Mouse (Mus musculus): ENCODE data around the gene Trank1. TPM values are rescaled to one million over a fixed set of nuclear protein-coding genes. Genes with fewer than 3 reads are reported as not detected.

Gene Trank1
- total and polyA plus RNA-seq, 3 experiments: 0.04 TPM; not detected in 2

DNA sequence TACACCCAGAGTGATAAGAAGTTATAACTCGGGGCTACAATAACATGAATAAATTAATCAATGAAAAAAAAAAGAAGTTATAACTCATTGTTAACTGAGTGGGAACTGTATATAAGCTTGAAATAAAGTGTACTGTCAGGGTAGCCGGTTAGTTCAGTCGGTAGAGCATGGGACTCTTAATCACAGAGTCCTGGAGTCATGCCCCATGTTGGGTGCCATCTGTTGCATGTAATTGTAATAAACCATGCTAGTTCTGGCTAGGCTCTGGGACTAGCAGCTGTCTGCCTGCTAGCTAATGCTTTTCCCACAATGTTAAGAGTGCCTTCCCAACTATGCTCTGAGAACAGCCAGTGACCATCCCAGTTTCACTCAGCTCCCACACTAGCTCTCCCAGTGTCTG, 60.5 kb downstream of the Trank1 start:
- Histone ChIP-seq H3K36me3 (ENCODE audit: control insufficient read depth, insufficient read depth, low read length) (no peaks in the 10 kb centered on the region), H3K4me1 (ENCODE audit: control insufficient read depth, insufficient read depth, low read length) (no peaks in the 10 kb centered on the region), H3K27me3 (ENCODE audit: control insufficient read depth, insufficient read depth, low read length) (no peaks in the 10 kb centered on the region), H3K9ac (ENCODE audit: low read depth, low read length) (no peak overlapping the region), H3K79me2 (replicated peaks; ENCODE audit: control insufficient read depth, insufficient read depth, low read length) (no peaks in the 10 kb centered on the region), H3K27ac (no peak overlapping the region), H3K4me3 (no peak overlapping the region)
- WGBS: 82% methylated on average over 3 of the region's 3 CpGs
- DNase-seq: no peak
- no peak for TF ChIP-seq POLR2A (IDR thresholded peaks at IDR 0.05; ENCODE audit: insufficient read depth, low read depth, low read length)
- intact Hi-C loops (cut with DNase I): no loop called here

DNA sequence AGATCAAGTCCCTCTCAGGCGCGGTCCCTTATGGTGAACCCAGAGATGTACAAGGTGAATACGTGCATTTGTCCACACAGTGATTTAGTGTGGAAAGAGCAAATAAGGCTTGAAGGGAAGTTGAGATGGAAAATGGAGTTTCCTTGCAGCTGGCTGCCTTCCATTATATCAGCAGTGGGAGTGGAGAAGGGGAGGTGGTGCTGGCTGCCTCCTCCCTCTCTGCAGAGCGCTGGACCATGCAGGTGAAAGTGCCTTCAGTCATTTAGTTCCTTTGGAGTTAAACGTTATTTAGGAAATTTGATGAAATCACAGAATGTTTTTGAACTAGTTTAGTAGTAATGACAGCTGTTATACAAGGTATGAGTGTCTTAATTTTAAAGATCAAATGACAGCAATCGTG, 66.3 kb downstream of the Trank1 start:
- WGBS: 71% methylated on average over 6 of the region's 6 CpGs
- no peaks in the 10 kb centered on the region for H3K27me3 ChIP-seq (ENCODE audit: control insufficient read depth, insufficient read depth, low read length)
- no peak overlapping the region for H3K27ac ChIP-seq
- H3K4me3 ChIP-seq: no peak overlapping the region
- no peaks in the 10 kb centered on the region for H3K4me1 ChIP-seq (ENCODE audit: control insufficient read depth, insufficient read depth, low read length)
- H3K79me2 ChIP-seq (replicated peaks; ENCODE audit: control insufficient read depth, insufficient read depth, low read length): no peaks in the 10 kb centered on the region
- intact Hi-C loops (cut with DNase I): no loop called here
- DNase-seq: no peak
- TF ChIP-seq CTCF (IDR thresholded peaks at IDR 0.05) (no peak), EP300 (IDR thresholded peaks at IDR 0.05; ENCODE audit: insufficient read depth, low read depth, low read length) (no peak), POLR2A (IDR thresholded peaks at IDR 0.05; ENCODE audit: insufficient read depth, low read depth, low read length) (no peak)
- no peaks in the 10 kb centered on the region for H3K36me3 ChIP-seq (ENCODE audit: control insufficient read depth, insufficient read depth, low read length)
- H3K9ac ChIP-seq (ENCODE audit: low read depth, low read length): no peak overlapping the region

GRCm38 (mm10) chr9:111381056-111382025, 69.8 kb downstream of the Trank1 start:
- DNase-seq: no peak
- WGBS: 78% methylated on average over 9 of the region's 9 CpGs
- Histone ChIP-seq H3K9ac (ENCODE audit: low read depth, low read length) (no peak overlapping the region), H3K4me3 (no peak overlapping the region), H3K27me3 (ENCODE audit: control insufficient read depth, insufficient read depth, low read length) (no peaks in the 10 kb centered on the region), H3K27ac (no peak overlapping the region), H3K4me1 (ENCODE audit: control insufficient read depth, insufficient read depth, low read length) (no peaks in the 10 kb centered on the region), H3K36me3 (ENCODE audit: control insufficient read depth, insufficient read depth, low read length) (no peaks in the 10 kb centered on the region), H3K79me2 (replicated peaks; ENCODE audit: control insufficient read depth, insufficient read depth, low read length) (no peaks in the 10 kb centered on the region)
- TF ChIP-seq EP300 (IDR thresholded peaks at IDR 0.05; ENCODE audit: insufficient read depth, low read depth, low read length) (no peak), CTCF (IDR thresholded peaks at IDR 0.05) (no peak), POLR2A (IDR thresholded peaks at IDR 0.05; ENCODE audit: insufficient read depth, low read depth, low read length) (no peak)
- intact Hi-C loops (cut with DNase I): no loop called here

DNA sequence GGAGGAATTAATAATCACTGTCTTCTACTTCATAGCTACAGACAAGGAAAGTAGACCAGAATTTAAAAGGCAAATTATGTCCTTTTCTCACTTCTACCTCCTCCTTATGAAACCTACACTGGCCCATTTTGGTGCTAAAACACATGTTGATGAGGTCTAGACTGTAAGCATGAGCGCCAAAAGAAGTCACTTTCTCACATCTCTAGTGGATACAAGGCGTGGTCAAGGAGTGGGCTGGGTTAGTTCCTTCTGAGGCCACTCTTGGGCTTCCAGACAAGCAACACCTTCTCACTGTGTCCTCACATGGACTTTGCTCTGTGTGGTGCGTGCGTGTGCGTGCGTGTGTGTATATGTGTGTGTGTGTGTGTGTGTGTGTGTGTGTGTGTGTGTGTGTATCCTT, 70.9 kb downstream of the Trank1 start:
- WGBS: 95% methylated on average over 6 of the region's 6 CpGs
- Histone ChIP-seq H3K27me3 (ENCODE audit: control insufficient read depth, insufficient read depth, low read length) (no peaks in the 10 kb centered on the region), H3K79me2 (replicated peaks; ENCODE audit: control insufficient read depth, insufficient read depth, low read length) (no peaks in the 10 kb centered on the region), H3K4me1 (ENCODE audit: control insufficient read depth, insufficient read depth, low read length) (no peaks in the 10 kb centered on the region), H3K36me3 (ENCODE audit: control insufficient read depth, insufficient read depth, low read length) (no peaks in the 10 kb centered on the region), H3K27ac (no peak overlapping the region), H3K4me3 (no peak overlapping the region), H3K9ac (ENCODE audit: low read depth, low read length) (no peak overlapping the region)
- TF ChIP-seq CTCF (IDR thresholded peaks at IDR 0.05): no peak
- no peak for TF ChIP-seq EP300 (IDR thresholded peaks at IDR 0.05; ENCODE audit: insufficient read depth, low read depth, low read length)
- TF ChIP-seq POLR2A (IDR thresholded peaks at IDR 0.05; ENCODE audit: insufficient read depth, low read depth, low read length): no peak
- no peak for DNase-seq
- intact Hi-C loops (cut with DNase I): no loop called here

GRCm38 (mm10) chr9:111383046-111383445, 71.5 kb downstream of the Trank1 start:
- TF ChIP-seq POLR2A (IDR thresholded peaks at IDR 0.05; ENCODE audit: insufficient read depth, low read depth, low read length): no peak
- intact Hi-C loops (cut with DNase I): no loop called here
- Histone ChIP-seq H3K27ac (no peak overlapping the region), H3K79me2 (replicated peaks; ENCODE audit: control insufficient read depth, insufficient read depth, low read length) (no peaks in the 10 kb centered on the region), H3K27me3 (ENCODE audit: control insufficient read depth, insufficient read depth, low read length) (no peaks in the 10 kb centered on the region), H3K36me3 (ENCODE audit: control insufficient read depth, insufficient read depth, low read length) (no peaks in the 10 kb centered on the region), H3K9ac (ENCODE audit: low read depth, low read length) (no peak overlapping the region), H3K4me1 (ENCODE audit: control insufficient read depth, insufficient read depth, low read length) (no peaks in the 10 kb centered on the region), H3K4me3 (no peak overlapping the region)
- WGBS: 78% methylated on average over 3 of the region's 3 CpGs
- DNase-seq: no peak

- 75% methylated on average over 3 of the region's 3 CpGs for WGBS
- DNase-seq: no peak
- H3K9ac ChIP-seq (ENCODE audit: low read depth, low read length): no peak overlapping the region
- no peaks in the 10 kb centered on the region for H3K79me2 ChIP-seq (replicated peaks; ENCODE audit: control insufficient read depth, insufficient read depth, low read length)
- intact Hi-C loops (cut with DNase I): no loop called here
- H3K4me1 ChIP-seq (ENCODE audit: control insufficient read depth, insufficient read depth, low read length): no peaks in the 10 kb centered on the region
- TF ChIP-seq POLR2A (IDR thresholded peaks at IDR 0.05; ENCODE audit: insufficient read depth, low read depth, low read length): no peak
- no peak for TF ChIP-seq EP300 (IDR thresholded peaks at IDR 0.05; ENCODE audit: insufficient read depth, low read depth, low read length)
- TF ChIP-seq CTCF (IDR thresholded peaks at IDR 0.05): no peak
- no peaks in the 10 kb centered on the region for H3K36me3 ChIP-seq (ENCODE audit: control insufficient read depth, insufficient read depth, low read length)
- H3K27ac ChIP-seq: no peak overlapping the region
- no peak overlapping the region for H3K4me3 ChIP-seq
- no peaks in the 10 kb centered on the region for H3K27me3 ChIP-seq (ENCODE audit: control insufficient read depth, insufficient read depth, low read length)
Measured at GRCm38 (mm10) chr9:111383756-111384155, 72.2 kb downstream of the Trank1 start.

All from heart, adult 2 months (tissue).